Mouse (Mus musculus) left cerebral cortex, adult 18-20 months (tissue): ENCODE measurements at regions not wholly inside any gene's neighbourhood (a gene's known extent, or its start where the extent isn't known, plus 50 kb on each side); places are given as distances from the start of the nearest gene placed in this dataset.

Experiments
- DNase-seq, 2 experiments: peaks; one replicate each; pipeline ENCODE4 v3.0.0; 2021 to 2022; ENCODE audit warnings: low spot score in 2 of 2, mixed read lengths in 1 of 2

GRCm38 (mm10) chr9:86224530-86224929 lies 240.2 kb downstream of the Ube2cbp start:
- DNase-seq = no peak

- DNase-seq = no peak
Measured at GRCm38 (mm10) chr9:86230673-86231350, 233.9 kb downstream of the Ube2cbp start.

GRCm38 (mm10) chr9:86231692-86232091 lies 233.1 kb downstream of the Ube2cbp start:
- no peak for DNase-seq

GRCm38 (mm10) chr9:86232174-86232573 lies 232.6 kb downstream of the Ube2cbp start:
- no peak for DNase-seq

GRCm38 (mm10) chr9:86233775-86234174 lies 231.0 kb downstream of the Ube2cbp start:
- DNase-seq = no peak

- no peak for DNase-seq
Measured at GRCm38 (mm10) chr9:86238691-86239090, 226.1 kb downstream of the Ube2cbp start.

- DNase-seq = no peak
Measured at GRCm38 (mm10) chr9:86240287-86240686, 224.5 kb downstream of the Ube2cbp start.

GRCm38 (mm10) chr9:86240896-86241295 lies 223.9 kb downstream of the Ube2cbp start:
- no peak for DNase-seq

- no peak for DNase-seq
Measured at GRCm38 (mm10) chr9:86250197-86250596, 214.6 kb downstream of the Ube2cbp start.

- DNase-seq = no peak
Measured at GRCm38 (mm10) chr9:86251331-86251730, 213.4 kb downstream of the Ube2cbp start.
